Mouse (Mus musculus) small intestine, adult 2 months (tissue): ENCODE measurements around the gene Pla1a.

Experiments
- CTCF ChIP-seq: fragments of 200-500 bp; IDR thresholded peaks from 2 replicates; pipeline ENCODE4 v1.5.1; 2012; ENCODE audit warnings: low read depth, mild to moderate bottlenecking, control low read depth, inconsistent platforms, low read length, moderate library complexity, mixed read lengths; ENCODE audit not compliant: insufficient replicate concordance, insufficient read length; ENCODE audit errors: extremely low read depth
- POLR2A ChIP-seq: fragments of 200-500 bp; IDR thresholded peaks from 2 replicates; pipeline ENCODE4 v1.6.1; 2012; ENCODE audit warnings: low read depth, mild to moderate bottlenecking, control low read depth, inconsistent platforms, low read length, moderate library complexity

- no peak for TF ChIP-seq POLR2A
- no peak for TF ChIP-seq CTCF
Measured at GRCm38 (mm10) chr16:38468706-38469018, 35.7 kb upstream of the Pla1a start.
